Mouse (Mus musculus): ENCODE results near the gene Slc25a20. TPM values are rescaled to one million over a fixed set of nuclear protein-coding genes. Genes with fewer than 3 reads are reported as not detected.

Gene Slc25a20
- 22.7 and 22.8 TPM in 2 replicates for polyA plus RNA-seq (2012; rRNA removed)

DNA sequence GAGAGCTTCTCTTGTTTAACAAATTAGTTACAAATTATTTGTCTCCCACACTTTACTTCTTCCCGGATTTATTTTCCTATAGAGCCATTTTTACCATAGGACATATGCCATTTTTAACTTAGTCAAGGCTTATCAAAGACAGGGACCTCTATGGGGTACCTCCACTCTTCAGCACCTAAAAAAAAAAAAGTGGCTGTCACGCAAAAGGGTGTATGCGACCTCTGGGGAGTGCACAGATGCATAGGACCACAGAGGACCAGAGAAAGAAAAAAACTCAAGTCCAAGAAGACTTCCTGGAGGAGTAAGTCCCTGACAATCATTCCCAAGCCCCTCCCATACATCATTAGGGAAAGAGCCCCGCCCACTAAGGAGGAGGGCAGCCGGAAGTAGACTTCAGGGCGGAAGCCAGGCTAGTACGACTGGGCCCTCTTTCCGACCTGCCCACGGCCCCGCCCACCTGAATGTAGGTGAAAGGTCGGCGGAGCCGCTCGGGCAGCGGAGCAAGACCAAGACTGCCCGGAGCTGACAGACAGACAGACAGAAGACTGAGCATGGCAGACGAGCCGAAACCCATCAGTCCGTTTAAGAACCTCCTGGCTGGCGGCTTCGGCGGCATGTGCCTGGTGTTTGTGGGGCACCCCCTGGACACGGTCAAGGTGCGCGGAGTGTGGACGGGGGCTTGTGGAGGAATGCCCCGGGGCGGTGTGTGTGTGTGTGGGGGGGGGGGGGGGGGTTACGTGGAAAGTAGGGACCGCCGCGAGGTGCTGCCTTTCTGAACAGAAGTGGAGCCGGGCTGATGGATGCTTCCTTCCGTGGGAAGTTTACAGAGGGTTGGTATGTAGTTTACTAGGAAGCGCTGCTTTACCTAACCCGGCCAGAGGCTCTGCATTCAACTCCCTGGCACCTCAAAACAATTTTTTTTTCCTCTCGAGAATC is at the start of gene Slc25a20:
Gene Slc25a20, plus strand, starts transcription at position 412 of the 936 bp plus-strand sequence.

DNA sequence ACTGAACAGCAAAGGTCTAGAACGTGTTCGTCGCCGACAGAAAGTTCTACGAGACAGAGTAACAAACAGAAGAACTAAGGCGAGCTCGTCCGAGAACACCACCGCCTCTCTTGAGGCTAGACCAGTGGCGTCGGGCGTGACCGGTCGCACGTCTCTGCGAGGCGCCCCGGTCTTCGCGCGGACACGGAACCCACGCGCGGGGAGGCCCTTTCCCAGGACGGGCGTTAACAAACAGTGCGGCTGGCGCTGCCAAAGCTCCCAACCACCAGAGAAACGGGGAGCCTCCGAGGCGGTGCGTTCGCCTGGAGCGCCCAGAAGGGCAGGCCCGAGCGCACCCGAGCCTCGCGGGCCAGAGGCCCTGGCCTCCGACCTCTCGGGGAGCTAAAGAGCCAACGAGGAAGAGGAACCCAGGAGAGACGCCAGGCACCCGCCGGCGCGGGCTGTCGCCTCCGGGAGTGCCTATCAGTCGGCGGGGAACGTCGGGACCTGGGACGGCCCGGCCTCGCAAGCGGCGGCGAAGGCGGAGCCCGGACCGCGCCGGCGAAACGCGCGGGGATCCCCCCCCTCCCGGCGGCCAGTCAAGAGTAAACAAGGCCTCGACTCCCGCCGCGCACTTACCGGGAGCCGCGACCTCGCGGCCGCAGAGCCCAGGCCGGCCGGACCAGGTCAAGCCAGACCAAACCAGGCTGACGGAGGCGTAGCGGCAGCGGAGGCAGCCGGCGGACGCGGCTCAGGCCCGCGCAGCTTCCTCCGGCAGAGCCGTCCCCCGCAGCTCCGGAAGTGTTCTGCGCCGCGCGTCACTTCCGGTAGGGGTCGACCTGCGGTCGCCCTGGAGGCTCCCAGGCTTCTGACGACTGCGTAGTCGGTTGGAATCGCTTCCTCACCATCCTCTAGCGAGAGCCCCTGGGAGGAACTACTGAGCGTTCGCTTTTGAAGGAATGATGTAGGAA is 13.0 kb upstream of the Slc25a20 start, which contains the start of gene Arih2:
Gene Arih2, minus strand, starts transcription at position 776 of the 950 bp plus-strand sequence.

DNA sequence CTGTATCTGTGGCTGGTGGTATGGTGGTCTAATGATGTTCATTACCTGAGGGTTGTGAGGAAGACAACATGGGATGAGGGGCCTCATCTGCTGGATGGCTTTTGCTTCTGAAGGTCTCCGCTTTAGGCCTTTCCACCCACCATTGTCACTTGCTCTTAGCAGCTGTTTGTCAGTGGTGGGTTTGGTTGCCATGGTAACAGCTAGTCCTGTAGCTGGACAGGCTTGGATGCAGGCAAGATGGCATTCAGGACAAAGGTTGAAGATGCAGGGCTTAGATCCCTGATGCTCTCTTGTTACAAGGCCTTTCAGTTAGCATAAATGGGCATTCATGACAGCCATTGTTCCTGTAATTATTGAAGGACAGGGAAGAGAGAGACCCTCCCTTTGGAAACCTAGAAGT is 27.2 kb downstream of the Slc25a20 start, which contains the start of gene Prkar2a:
Gene Prkar2a, plus strand, starts transcription at position 209 of the 400 bp plus-strand sequence.

Other genes starting within 250 kb of the Slc25a20 start
- 2.2 and 2.7 TPM in 2 replicates for gene Ccdc36, start 233.6 kb upstream of the Slc25a20 start, polyA plus RNA-seq (2012; rRNA removed)
- gene BC048562, start 225.6 kb upstream of the Slc25a20 start, polyA plus RNA-seq (2012; rRNA removed) = not detected in 2 replicates
- gene Ccdc71, start 201.6 kb upstream of the Slc25a20 start, polyA plus RNA-seq (2012; rRNA removed) = 32.4 and 35.2 TPM in 2 replicates
- 67.4 and 67.8 TPM in 2 replicates for gene Klhdc8b, start 200.5 kb upstream of the Slc25a20 start, polyA plus RNA-seq (2012; rRNA removed)
- gene Lamb2, start 182.4 kb upstream of the Slc25a20 start, polyA plus RNA-seq (2012; rRNA removed) = 25.1 and 35.7 TPM in 2 replicates
- 131 and 138 TPM in 2 replicates for gene Usp19, start 171.5 kb upstream of the Slc25a20 start, polyA plus RNA-seq (2012; rRNA removed)
- 120 and 140 TPM in 2 replicates for gene Qars, start 154.4 kb upstream of the Slc25a20 start, polyA plus RNA-seq (2012; rRNA removed)
- 135 and 137 TPM in 2 replicates for gene Qrich1, start 145.3 kb upstream of the Slc25a20 start, polyA plus RNA-seq (2012; rRNA removed)
- 131 and 132 TPM in 2 replicates for gene Impdh2, start 101.8 kb upstream of the Slc25a20 start, polyA plus RNA-seq (2012; rRNA removed)
- 59.9 and 60.6 TPM in 2 replicates for gene Ndufaf3, start 94.7 kb upstream of the Slc25a20 start, polyA plus RNA-seq (2012; rRNA removed)
- 277 and 285 TPM in 2 replicates for gene Dalrd3, start 92.2 kb upstream of the Slc25a20 start, polyA plus RNA-seq (2012; rRNA removed)
- gene Wdr6, start 83.3 kb upstream of the Slc25a20 start, polyA plus RNA-seq (2012; rRNA removed) = 260 and 264 TPM in 2 replicates
- gene P4htm, start 64.4 kb upstream of the Slc25a20 start, polyA plus RNA-seq (2012; rRNA removed) = 35.4 and 35.5 TPM in 2 replicates
- 42.5 and 42.6 TPM in 2 replicates for gene Arih2, start 12.7 kb upstream of the Slc25a20 start, polyA plus RNA-seq (2012; rRNA removed)
- gene Prkar2a, start 27.2 kb downstream of the Slc25a20 start, polyA plus RNA-seq (2012; rRNA removed) = 35.0 and 38.6 TPM in 2 replicates
- 376 and 384 TPM in 2 replicates for gene Ip6k2, start 121.7 kb downstream of the Slc25a20 start, polyA plus RNA-seq (2012; rRNA removed)
- 34.3 and 35.4 TPM in 2 replicates for gene Nckipsd, start 146.3 kb downstream of the Slc25a20 start, polyA plus RNA-seq (2012; rRNA removed)
- 82.0 and 92.6 TPM in 2 replicates for gene Celsr3, start 164.2 kb downstream of the Slc25a20 start, polyA plus RNA-seq (2012; rRNA removed)
- gene Slc26a6, start 191.2 kb downstream of the Slc25a20 start, polyA plus RNA-seq (2012; rRNA removed) = 22.6 and 24.0 TPM in 2 replicates